Mouse (Mus musculus): ENCODE results near the gene Cisd1.

GRCm38 (mm10) chr10:71328382-71328781 is 16.4 kb downstream of the Cisd1 start:
- TF ChIP-seq POLR2A (IDR thresholded peaks at IDR 0.05; ENCODE audit: extremely low read depth, insufficient read depth, low read length) (no peak), CTCF (IDR thresholded peaks at IDR 0.05; ENCODE audit: low read depth, low read length) (no peak)
